Mouse (Mus musculus) MEL (cell line): ENCODE measurements around the gene Tyro3. TPM values are rescaled to one million over a fixed set of nuclear protein-coding genes. Genes with fewer than 3 reads are reported as not detected.
A peak's percentile ranks its signal among the peaks of the same experiment; 100 is the strongest.

Experiments
- DNase-seq: peaks from one replicate; pipeline ENCODE4 v3.0.0; 2011; ENCODE audit warnings: low read depth, low spot score
- H3K27ac ChIP-seq: 2 replicates; pipeline ENCODE4 v1.5.1; 2012; ENCODE audit warnings: low read depth, mild to moderate bottlenecking, control low read depth, low read length, moderate library complexity; ENCODE audit not compliant: control insufficient read depth
- H3K27me3 ChIP-seq, 2 experiments: fragments of 150-350 bp in 1 of 2; sonication (generic) in 1 of 2; 2 replicates each; pipeline ENCODE4 v1.6.1; 2012; ENCODE audit warnings: low read length in 2 of 2, mild to moderate bottlenecking in 2 of 2, improper control_type of control experiment in 1 of 2, moderate library complexity in 1 of 2; ENCODE audit not compliant: insufficient read depth in 2 of 2, control insufficient read depth in 1 of 2
- H3K36me3 ChIP-seq, 2 experiments: 2 replicates each; pipeline ENCODE4 v1.6.1; 2012 to 2014; ENCODE audit warnings: low read length in 2 of 2, improper control_type of control experiment in 1 of 2, inconsistent platforms in 1 of 2, mild to moderate bottlenecking in 1 of 2; ENCODE audit not compliant: insufficient read depth in 2 of 2, control insufficient read depth in 1 of 2
- H3K4me1 ChIP-seq, 2 experiments: fragments of 150-350 bp in 1 of 2; sonication (generic) in 1 of 2; 2 replicates each; pipeline ENCODE4 v1.6.1; 2012; ENCODE audit warnings: low read length in 2 of 2, improper control_type of control experiment in 1 of 2, mild to moderate bottlenecking in 1 of 2; ENCODE audit not compliant: insufficient read depth in 2 of 2, control insufficient read depth in 1 of 2
- H3K4me3 ChIP-seq, 2 experiments: fragments of 150-350 bp in 1 of 2; sonication (generic) in 1 of 2; 2 replicates each; pipeline ENCODE4 v1.5.1; 2012; ENCODE audit warnings: low read depth in 2 of 2, low read length in 2 of 2, mild to moderate bottlenecking in 2 of 2, moderate library complexity in 2 of 2, control low read depth in 1 of 2, improper control_type of control experiment in 1 of 2; ENCODE audit not compliant: control insufficient read depth in 1 of 2, insufficient read depth in 1 of 2
- H3K79me2 ChIP-seq: 2 replicates; pipeline ENCODE4 v1.6.1; 2012; ENCODE audit warnings: mild to moderate bottlenecking, low read length, moderate library complexity; ENCODE audit not compliant: control insufficient read depth, poor library complexity, insufficient read depth
- H3K9ac ChIP-seq: 2 replicates; pipeline ENCODE4 v1.6.1; 2012; ENCODE audit warnings: low read depth, mild to moderate bottlenecking, control low read depth, low read length, moderate library complexity; ENCODE audit not compliant: control insufficient read depth, poor library complexity, severe bottlenecking
- H3K9me3 ChIP-seq: fragments of 150-350 bp; sonication (generic); replicated peaks from 2 replicates; pipeline ENCODE4 v1.6.1; 2012; ENCODE audit warnings: mild to moderate bottlenecking, low read length, improper control_type of control experiment, moderate library complexity; ENCODE audit not compliant: insufficient read depth
- CTCF ChIP-seq, 3 experiments: IDR thresholded peaks in 2 of 3; conservative IDR thresholded peaks in 1 of 3; 2 replicates each; pipeline ENCODE4 v1.5.1; 2011 to 2012; ENCODE audit warnings: low read length in 3 of 3, low read depth in 2 of 3, mild to moderate bottlenecking in 2 of 3, improper control_type of control experiment in 1 of 3, inconsistent platforms in 1 of 3, mixed read lengths in 1 of 3, moderate library complexity in 1 of 3; ENCODE audit not compliant: control insufficient read depth in 1 of 3, insufficient read depth in 1 of 3, poor library complexity in 1 of 3, severe bottlenecking in 1 of 3
- E2F4 ChIP-seq: IDR thresholded peaks from 2 replicates; pipeline ENCODE4 v1.6.1; 2011; ENCODE audit warnings: low read depth, low read length, improper control_type of control experiment, borderline replicate concordance
- ETS1 ChIP-seq: IDR thresholded peaks from 2 replicates; pipeline ENCODE4 v1.6.1; 2012; ENCODE audit warnings: low read depth, mild to moderate bottlenecking, inconsistent platforms, low read length, improper control_type of control experiment, moderate library complexity
- KAT2A ChIP-seq: conservative IDR thresholded peaks from 2 replicates; pipeline ENCODE4 v1.6.1; 2012; ENCODE audit warnings: low read depth, low read length, improper control_type of control experiment, inconsistent platforms
- MAFK ChIP-seq: IDR thresholded peaks from 2 replicates; pipeline ENCODE4 v1.6.1; 2011; ENCODE audit warnings: low read depth, mild to moderate bottlenecking, low read length, improper control_type of control experiment, borderline replicate concordance
- MAX ChIP-seq: IDR thresholded peaks from 2 replicates; pipeline ENCODE4 v1.6.1; 2011; ENCODE audit warnings: low read length, improper control_type of control experiment
- MEF2A ChIP-seq: IDR thresholded peaks from 2 replicates; pipeline ENCODE4 v1.6.1; 2014; ENCODE audit warnings: low read depth, mild to moderate bottlenecking, inconsistent platforms, low read length, improper control_type of control experiment; ENCODE audit not compliant: poor library complexity, insufficient replicate concordance, severe bottlenecking; ENCODE audit errors: extremely low read depth
- MXI1 ChIP-seq: IDR thresholded peaks from 2 replicates; pipeline ENCODE4 v1.6.1; 2011; ENCODE audit warnings: mild to moderate bottlenecking, low read depth, low read length, improper control_type of control experiment
- MYB ChIP-seq: IDR thresholded peaks from 2 replicates; pipeline ENCODE4 v1.6.1; 2011; ENCODE audit warnings: mild to moderate bottlenecking, low read depth, low read length, improper control_type of control experiment
- MYC ChIP-seq: IDR thresholded peaks from 2 replicates; pipeline ENCODE4 v1.6.1; 2011; ENCODE audit warnings: low read depth, mild to moderate bottlenecking, low read length, improper control_type of control experiment, moderate library complexity
- POLR2A ChIP-seq, 2 experiments: IDR thresholded peaks; 2 replicates each; pipeline ENCODE4 v1.6.1; 2011 to 2012; ENCODE audit warnings: low read length in 2 of 2, mild to moderate bottlenecking in 2 of 2, control low read depth in 1 of 2, improper control_type of control experiment in 1 of 2, low read depth in 1 of 2, moderate library complexity in 1 of 2; ENCODE audit not compliant: control insufficient read depth in 1 of 2, insufficient read depth in 1 of 2, poor library complexity in 1 of 2
- POLR2AphosphoS2 ChIP-seq: IDR thresholded peaks from 2 replicates; pipeline ENCODE4 v1.6.1; 2011; ENCODE audit warnings: low read length, improper control_type of control experiment
- RAD21 ChIP-seq: IDR thresholded peaks from 2 replicates; pipeline ENCODE4 v1.6.1; 2011; ENCODE audit warnings: mild to moderate bottlenecking, low read depth, low read length, improper control_type of control experiment
- SIN3A ChIP-seq: IDR thresholded peaks from 2 replicates; pipeline ENCODE4 v1.6.1; 2012; ENCODE audit warnings: low read length, improper control_type of control experiment, inconsistent platforms
- SMC3 ChIP-seq: IDR thresholded peaks from 2 replicates; pipeline ENCODE4 v1.6.1; 2011; ENCODE audit warnings: low read depth, low read length, improper control_type of control experiment
- TAL1 ChIP-seq: IDR thresholded peaks from 2 replicates; pipeline ENCODE4 v1.6.1; 2012; ENCODE audit warnings: mild to moderate bottlenecking, inconsistent platforms, low read length, moderate library complexity, mixed read lengths
- TBP ChIP-seq: IDR thresholded peaks from 2 replicates; pipeline ENCODE4 v1.8.0; 2011; ENCODE audit warnings: low read depth, low read length, improper control_type of control experiment
- TCF12 ChIP-seq: IDR thresholded peaks from 2 replicates; pipeline ENCODE4 v1.6.1; 2014; ENCODE audit warnings: low read depth, mild to moderate bottlenecking, inconsistent platforms, low read length, improper control_type of control experiment, moderate library complexity
- USF1 ChIP-seq: IDR thresholded peaks from 2 replicates; pipeline ENCODE4 v1.6.1; 2014; ENCODE audit warnings: low read depth, mild to moderate bottlenecking, inconsistent platforms, low read length, improper control_type of control experiment, moderate library complexity
- ZC3H11A ChIP-seq: IDR thresholded peaks from 2 replicates; pipeline ENCODE4 v1.6.1; 2012; ENCODE audit warnings: low read depth, mild to moderate bottlenecking, inconsistent platforms, low read length, improper control_type of control experiment
- polyA plus RNA-seq, 2 experiments: library from polyadenylated mRNA; stranded (reverse) in 1 of 2; unstranded in 1 of 2; fragments of >175 nt in 1 of 2; fragments of >200 nt in 1 of 2; gene quantifications; 2 replicates each; pipeline versions ENCODE4 v1.2.1 to v1.2.4; 2012; ENCODE audit warnings: low replicate concordance in 2 of 2, low read depth in 1 of 2; ENCODE audit not compliant: insufficient read length in 2 of 2, insufficient read depth in 1 of 2, missing spikeins in 1 of 2
- total RNA-seq: library from RNA; depleted of rRNA; stranded (reverse); fragments of 300-350 nt; gene quantifications from 2 replicates; pipeline ENCODE4 v1.2.3, GENCODE M21; 2012

Gene Tyro3
- total and polyA plus RNA-seq, 3 experiments, result 11.2 to 15.2 TPM; not detected in 1

- no peak overlapping the region for H3K27ac ChIP-seq
- peaks cover 0 to 4% of the 10 kb centered on the region in 2 experiments; a peak in 2 of 4 replicates for H3K27me3 ChIP-seq
- no peaks in the 10 kb centered on the region for H3K79me2 ChIP-seq
- H3K9ac ChIP-seq, result no peak overlapping the region
- no peak overlapping the region for H3K4me3 ChIP-seq
- H3K4me1 ChIP-seq, result no peaks in the 10 kb centered on the region; a peak in 1 of 4 replicates
- no peak for DNase-seq
- no peaks in the 10 kb centered on the region for H3K9me3 ChIP-seq
- no peaks in the 10 kb centered on the region for H3K36me3 ChIP-seq
- TF ChIP-seq MYB (no peak), MAX (no peak), ETS1 (no peak), MYC (no peak), MEF2A (no peak), E2F4 (no peak), USF1 (no peak), SIN3A (no peak), MXI1 (no peak), KAT2A (no peak), POLR2AphosphoS2 (no peak)
- TF ChIP-seq, all 39 proteins: peak for 0
These were observed 44.5 kb downstream of the Tyro3 start for GRCm38 (mm10) chr2:119842000-119842399.

DNA sequence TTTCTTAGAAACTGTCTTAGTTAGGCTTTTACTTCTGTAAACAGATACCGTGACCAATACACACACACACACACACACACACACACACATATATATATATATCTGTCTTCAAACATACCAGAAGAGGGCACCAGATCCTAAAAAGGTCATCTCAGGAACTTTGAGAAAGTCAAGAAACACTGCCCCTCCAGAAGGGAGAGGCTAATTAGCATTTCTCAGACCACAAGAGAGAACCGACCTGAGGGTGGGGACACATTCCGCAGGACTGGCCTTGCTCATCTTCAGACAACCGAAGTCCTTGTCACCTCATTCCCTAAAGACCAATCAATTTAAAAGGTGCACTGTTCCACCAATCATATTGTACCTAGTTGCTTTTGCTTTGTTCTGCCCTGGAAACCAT is 46.0 kb downstream of the Tyro3 start:
- Histone ChIP-seq H3K9me3 (no peaks in the 10 kb centered on the region), H3K36me3 (no peaks in the 10 kb centered on the region), H3K27me3 (peaks cover 0 to 1% of the 10 kb centered on the region in 2 experiments; a peak in 2 of 4 replicates), H3K4me1 (no peaks in the 10 kb centered on the region; a peak in 1 of 4 replicates), H3K27ac (no peak overlapping the region), H3K79me2 (no peaks in the 10 kb centered on the region), H3K9ac (no peak overlapping the region), H3K4me3 (no peak overlapping the region)
- TF ChIP-seq CTCF (IDR thresholded peaks at IDR 0.05 in 2 of 3, conservative IDR thresholded peaks at IDR 0.05 in 1 of 3; ENCODE audit: control insufficient read depth in 1 of 3, insufficient read depth in 1 of 3, low read depth in 2 of 3, low read length in 3 of 3, poor library complexity in 1 of 3, severe bottlenecking in 1 of 3) (peak in 1 of 3 experiments; percentile 32; a peak in 2 of 6 replicates), SMC3 (peak; percentile 32), RAD21 (peak; percentile 21), TCF12 (no peak)
- peak; percentile 45 for DNase-seq

DNA sequence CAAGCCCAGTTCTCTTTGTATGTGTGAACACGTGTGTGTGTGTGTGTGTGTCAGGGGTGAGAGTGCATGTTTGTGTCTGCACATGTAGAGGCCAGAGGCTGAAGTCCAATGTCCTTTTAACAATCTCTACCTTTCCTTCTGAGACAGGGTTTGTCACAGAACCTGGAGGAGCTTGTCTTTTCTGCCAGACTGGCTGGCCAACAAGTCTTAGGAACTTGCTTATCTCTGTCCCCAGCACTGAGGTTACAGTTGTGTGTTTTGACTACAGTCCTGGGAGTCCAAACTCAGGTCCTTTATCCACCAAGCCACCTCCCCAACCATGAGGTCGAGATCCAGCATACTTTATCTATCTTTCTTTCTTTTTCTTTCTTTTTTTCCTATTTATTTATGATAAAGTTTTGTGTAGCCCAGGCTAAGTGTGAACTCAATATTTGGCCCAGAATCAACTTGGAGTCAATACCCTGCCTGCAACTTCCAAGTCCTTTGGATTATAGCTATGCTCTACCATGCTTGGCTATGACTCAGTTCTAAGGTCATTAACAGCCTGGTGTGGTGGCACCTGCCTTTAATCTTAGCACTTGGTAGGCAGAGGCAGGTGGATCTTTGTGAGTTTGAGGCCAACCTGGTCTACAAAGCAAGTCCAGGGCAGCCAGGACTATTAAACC is 48.5 kb downstream of the Tyro3 start:
- no peaks in the 10 kb centered on the region for H3K36me3 ChIP-seq
- H3K27me3 ChIP-seq, result peaks cover 0 to 1% of the 10 kb centered on the region in 2 experiments; a peak in 2 of 4 replicates
- H3K9ac ChIP-seq, result no peak overlapping the region
- no peak overlapping the region for H3K27ac ChIP-seq
- H3K79me2 ChIP-seq, result no peaks in the 10 kb centered on the region
- no peak overlapping the region for H3K4me3 ChIP-seq
- TF ChIP-seq MAFK (no peak), ZC3H11A (no peak), TBP (peak; percentile 84), TAL1 (no peak), POLR2A (IDR thresholded peaks at IDR 0.05; ENCODE audit: control insufficient read depth in 1 of 2, insufficient read depth in 1 of 2, low read depth in 1 of 2, low read length in 2 of 2, poor library complexity in 1 of 2) (no peak)
- H3K9me3 ChIP-seq, result no peaks in the 10 kb centered on the region
- H3K4me1 ChIP-seq, result no peaks in the 10 kb centered on the region
- peak; percentile 17 for DNase-seq
